Mouse (Mus musculus): ENCODE data around the gene Nek8.
A peak's percentile ranks its signal among the peaks of the same experiment; 100 is the strongest.
"Not testable (repeated sequence)": the region's sequence is repeated elsewhere in the genome, so short reads cannot be mapped to it uniquely, and the experiment has no call there.

Gene Nek8

GRCm38 (mm10) chr11:78176402-78176862 is at the start of gene Nek8, which contains the start of gene Tlcd1:
Gene Nek8, minus strand, starts transcription at chr11:78176675.
Gene Tlcd1, plus strand, starts transcription at chr11:78176711.
- DNase-seq (ENCODE audit: low read depth) = peak; percentile 96

GRCm38 (mm10) chr11:78223586-78223985 is 47.1 kb upstream of the Nek8 start:
- no peak for DNase-seq (ENCODE audit: low read depth)

- no peak for DNase-seq (ENCODE audit: low read depth)
Measured at GRCm38 (mm10) chr11:78215709-78216317, 39.3 kb upstream of the Nek8 start.

- DNase-seq (ENCODE audit: low read depth) = no peak
Measured at GRCm38 (mm10) chr11:78213086-78213817, 36.8 kb upstream of the Nek8 start.

GRCm38 (mm10) chr11:78211513-78211912 is 35.0 kb upstream of the Nek8 start:
- DNase-seq (ENCODE audit: low read depth) = no peak

GRCm38 (mm10) chr11:78210615-78211014 is 34.1 kb upstream of the Nek8 start:
- no peak for DNase-seq (ENCODE audit: low read depth)

- no peak for DNase-seq (ENCODE audit: low read depth)
Measured at GRCm38 (mm10) chr11:78209886-78210285, 33.4 kb upstream of the Nek8 start.

- DNase-seq (ENCODE audit: low read depth) = no peak
Measured at GRCm38 (mm10) chr11:78207190-78207589, 30.7 kb upstream of the Nek8 start.

GRCm38 (mm10) chr11:78205361-78206206 is 29.1 kb upstream of the Nek8 start:
- DNase-seq (ENCODE audit: low read depth) = no peak

GRCm38 (mm10) chr11:78204287-78204686 is 27.8 kb upstream of the Nek8 start:
- no peak for DNase-seq (ENCODE audit: low read depth)

- no peak for DNase-seq (ENCODE audit: low read depth)
Measured at GRCm38 (mm10) chr11:78202372-78202771, 25.9 kb upstream of the Nek8 start.

GRCm38 (mm10) chr11:78195101-78195863 is 18.8 kb upstream of the Nek8 start:
- DNase-seq (ENCODE audit: low read depth) = no peak

GRCm38 (mm10) chr11:78194411-78195100 is 18.1 kb upstream of the Nek8 start:
- no peak for DNase-seq (ENCODE audit: low read depth)

GRCm38 (mm10) chr11:78193113-78193512 is 16.6 kb upstream of the Nek8 start, which contains the start of gene Proca1:
Gene Proca1, plus strand, starts transcription at chr11:78193392.
- peak; percentile 26 for DNase-seq (ENCODE audit: low read depth)

- no peak for DNase-seq (ENCODE audit: low read depth)
Measured at GRCm38 (mm10) chr11:78190041-78190440, 13.6 kb upstream of the Nek8 start.

GRCm38 (mm10) chr11:78189234-78190040 is 13.0 kb upstream of the Nek8 start:
- peak; percentile 81 for DNase-seq (ENCODE audit: low read depth)

GRCm38 (mm10) chr11:78188331-78189233 is 12.1 kb upstream of the Nek8 start, which contains the start of gene Rab34:
Gene Rab34, plus strand, starts transcription at chr11:78188430.
- DNase-seq (ENCODE audit: low read depth) = peak; percentile 90

- not testable (repeated sequence) for DNase-seq (ENCODE audit: low read depth)
Measured at GRCm38 (mm10) chr11:78184702-78185101, 8.2 kb upstream of the Nek8 start.

GRCm38 (mm10) chr11:78183884-78184514 is 7.5 kb upstream of the Nek8 start:
- DNase-seq (ENCODE audit: low read depth) = no peak
